Mouse (Mus musculus): ENCODE measurements around the gene Ptger2.

Gene Ptger2

DNA sequence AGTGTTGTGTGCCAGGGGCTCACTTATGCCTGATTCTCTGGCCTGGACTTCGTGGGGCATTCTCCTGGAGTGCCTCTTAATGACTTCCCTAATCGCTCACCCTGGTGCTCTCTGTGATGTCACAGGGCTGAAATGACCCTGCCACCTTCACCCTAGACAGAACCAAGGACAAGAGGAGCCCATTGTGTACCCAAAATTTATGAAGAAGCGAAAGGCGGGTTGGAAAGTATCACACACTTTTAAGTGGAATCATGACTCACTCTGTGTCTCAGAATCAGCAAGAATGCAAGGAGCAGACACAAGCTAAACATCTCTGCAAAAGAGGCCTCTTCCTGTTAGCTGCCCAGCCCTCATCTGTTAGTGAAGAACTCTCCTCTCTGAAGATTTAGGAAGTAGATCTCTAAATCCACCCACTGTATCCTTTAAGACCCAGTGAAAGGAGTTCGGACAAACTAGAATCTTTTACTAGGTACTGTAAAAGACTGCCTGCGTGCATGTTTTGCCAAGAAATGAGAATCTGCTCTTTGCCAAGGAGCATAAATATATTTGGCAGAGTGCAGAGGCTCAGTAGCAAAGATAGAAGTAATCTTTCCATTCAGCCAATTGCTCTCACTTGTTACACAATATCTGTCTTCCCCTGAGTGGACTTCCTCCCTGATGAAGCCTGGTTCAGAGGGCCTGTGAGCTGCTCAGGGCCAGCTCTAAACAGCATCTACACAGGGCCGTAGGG lies 61.9 kb downstream of the Ptger2 start:
- peak; percentile 42 for DNase-seq

DNA sequence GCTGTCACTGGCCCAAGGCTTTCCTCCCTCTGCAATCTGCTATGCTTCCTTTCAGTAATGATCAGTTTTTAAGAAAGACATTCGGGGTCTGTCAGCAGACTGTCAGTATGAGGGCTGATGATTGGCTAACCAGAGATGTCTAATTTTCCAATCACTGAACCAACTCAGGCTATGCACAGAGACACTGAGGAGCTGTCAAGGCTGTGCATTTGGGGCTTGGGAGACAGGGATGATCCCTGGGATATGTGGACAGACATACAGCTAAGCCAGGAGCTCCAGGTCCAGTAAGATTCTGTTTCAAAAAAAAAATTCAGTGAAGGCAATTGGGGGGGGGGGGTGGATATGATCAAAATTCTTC lies 62.4 kb downstream of the Ptger2 start:
- no peak for DNase-seq

DNA sequence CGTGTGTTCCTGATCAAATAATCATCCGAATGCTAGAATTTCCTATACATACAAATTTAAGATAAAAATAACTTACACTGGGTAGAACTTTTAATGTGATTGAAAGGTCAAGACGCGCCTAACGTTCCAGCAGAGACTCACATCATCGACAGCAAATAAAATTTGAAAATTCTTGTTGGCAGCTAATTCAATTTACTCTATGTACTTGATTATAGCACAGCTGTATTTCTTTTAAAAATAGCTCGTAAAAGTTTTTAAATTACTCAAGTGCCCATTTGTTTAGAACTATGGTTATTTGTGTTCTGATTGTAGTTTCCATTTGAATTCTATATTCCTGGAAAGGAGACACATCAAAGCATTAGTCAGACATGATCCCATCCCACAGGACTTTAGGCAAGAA lies 63.1 kb downstream of the Ptger2 start:
- DNase-seq: no peak

Data from lung, postnatal 36 days (tissue).